8 mouse cellular contexts compared by ENCODE assay signal in the genomic region with DNA sequence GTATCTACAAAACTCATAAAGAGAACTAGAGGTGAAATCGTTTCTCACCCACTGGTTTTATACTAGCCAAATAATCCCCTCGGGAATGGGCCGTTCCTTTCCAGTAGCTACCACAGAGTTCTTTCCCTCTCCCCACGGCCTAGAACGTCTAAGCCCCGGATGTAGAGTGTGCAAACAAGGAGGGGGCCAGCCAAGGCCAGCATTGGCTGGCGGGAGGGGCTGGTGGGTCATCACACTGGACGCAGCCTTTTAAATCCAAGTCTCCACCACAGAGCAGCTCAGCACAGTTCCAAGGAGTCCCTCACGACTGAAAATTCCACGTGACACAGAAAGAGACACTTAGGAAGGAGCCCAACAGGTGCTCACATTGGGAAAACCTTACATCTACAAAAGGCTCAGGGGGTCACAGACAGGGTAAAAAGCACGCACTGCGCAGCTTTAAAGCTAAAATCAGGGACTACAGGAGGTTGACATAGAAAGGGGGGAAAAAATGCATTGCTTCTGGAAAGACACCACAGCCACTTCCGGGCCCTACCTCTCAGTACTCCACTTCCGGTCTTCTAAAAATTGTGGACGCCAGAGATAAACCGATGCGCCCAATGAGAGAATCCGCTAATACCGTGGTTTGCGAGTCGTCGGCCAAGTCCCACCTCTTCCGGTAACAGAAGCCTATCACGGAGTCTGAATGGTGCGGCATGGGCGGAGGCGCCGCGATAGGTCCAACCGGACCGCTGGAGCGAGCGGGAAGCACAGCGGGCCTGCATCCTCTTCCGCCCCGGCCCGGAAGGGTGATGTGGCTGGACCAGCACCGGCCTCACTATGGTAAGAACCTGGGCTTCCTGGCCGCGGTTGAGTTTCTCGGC. TPM values are rescaled to one million over a fixed set of nuclear protein-coding genes. Genes with fewer than 3 reads are reported as not detected.
DNase-seq lines count a peak whose midpoint lies in the region; ATAC-seq and TF ChIP-seq lines count a peak whose summit lies in the region.

A gene (plus strand): TSS at position 162 of the 863 bp plus-strand sequence.
A gene (minus strand): TSS at position 647 of the 863 bp plus-strand sequence.

- no peak for TF ChIP-seq CTCF in bone marrow, adult 2 months (IDR thresholded peaks at IDR 0.05; ENCODE audit: control insufficient read depth, insufficient read depth, low read length)
- TF ChIP-seq CTCF in midbrain, postnatal 0 days (IDR thresholded peaks at IDR 0.05): no peak

- peak within 1 kb of the TSS; percentile 89 for H3K4me2 ChIP-seq in embryonic facial prominence, embryonic 15.5 days (replicated peaks)
- peak within 1 kb of the TSS; percentile 72 for H3K4me2 ChIP-seq in limb, embryonic 14.5 days (replicated peaks; ENCODE audit: low read depth, low read length, severe bottlenecking)
- H3K4me2 ChIP-seq in midbrain, postnatal 0 days (ENCODE audit: low read depth, low read length, poor library complexity, severe bottlenecking): peak within 1 kb of the TSS; percentile 71

- peak within 1 kb of the TSS; percentile 99 for H3K4me3 ChIP-seq in bone marrow, adult 2 months (replicated peaks; ENCODE audit: control insufficient read depth, low read depth, low read length)
- peak within 1 kb of the TSS; percentile 94 for H3K4me3 ChIP-seq in embryonic facial prominence, embryonic 15.5 days (replicated peaks)
- peak within 1 kb of the TSS; percentile 67 for H3K4me3 ChIP-seq in limb, embryonic 14.5 days (replicated peaks; ENCODE audit: low read length)
- H3K4me3 ChIP-seq in midbrain, postnatal 0 days (ENCODE audit: low read depth, low read length): peak within 1 kb of the TSS; percentile 86

- peak; percentile 99 for DNase-seq in 416B (ENCODE audit: low read depth)
- DNase-seq in heart, adult 8-10 months (ENCODE audit: low spot score): peak; percentile 99
- DNase-seq in kidney, adult 9 months: peak; percentile 99
- DNase-seq in limb, embryonic 14.5 days (ENCODE audit: low spot score): peak; percentile 99
- DNase-seq in midbrain, postnatal 0 days (ENCODE audit: low spot score): peak; percentile 99
- peak; percentile 81 to 86 for DNase-seq in spleen, postnatal 14 days (ENCODE audit: low spot score in 2 of 2)

- TF ChIP-seq POLR2A in bone marrow, adult 2 months (IDR thresholded peaks at IDR 0.05; ENCODE audit: borderline replicate concordance, control insufficient read depth, low read depth, low read length): peak; percentile 63; the same call in 1 of the 2 replicates
- TF ChIP-seq POLR2A in limb, embryonic 14.5 days (IDR thresholded peaks at IDR 0.05; ENCODE audit: borderline replicate concordance, extremely low read depth, insufficient read depth, insufficient read length): 0 out of 2 replicates have a peak, but pooled peaks have one; percentile 58

- H3K36me3 ChIP-seq in embryonic facial prominence, embryonic 15.5 days: no peaks in the 10 kb centered on the region
- H3K36me3 ChIP-seq in limb, embryonic 14.5 days (ENCODE audit: control insufficient read depth, insufficient read depth, low read length): peaks cover 6% of the 10 kb centered on the region; the same call in 1 of the 2 replicates
- H3K36me3 ChIP-seq in midbrain, postnatal 0 days (ENCODE audit: insufficient read depth, low read length): no peaks in the 10 kb centered on the region

- peak within 1 kb of the TSS; percentile 76 for H3K27ac ChIP-seq in bone marrow, adult 2 months (ENCODE audit: control insufficient read depth, insufficient read depth, low read depth, low read length, poor library complexity)
- peak within 1 kb of the TSS; percentile 93 for H3K27ac ChIP-seq in embryonic facial prominence, embryonic 15.5 days (replicated peaks)
- peak within 1 kb of the TSS; percentile 74 for H3K27ac ChIP-seq in limb, embryonic 14.5 days (replicated peaks; ENCODE audit: low read depth, low read length)
- peak within 1 kb of the TSS; percentile 81 for H3K27ac ChIP-seq in midbrain, postnatal 0 days (ENCODE audit: low read depth, low read length)

- peak within 1 kb of the TSS; percentile 91 for H3K9ac ChIP-seq in embryonic facial prominence, embryonic 15.5 days
- H3K9ac ChIP-seq in limb, embryonic 14.5 days (ENCODE audit: low read depth, low read length, severe bottlenecking): peak within 1 kb of the TSS; percentile 79
- peak within 1 kb of the TSS; percentile 91 for H3K9ac ChIP-seq in midbrain, postnatal 0 days (replicated peaks; ENCODE audit: low read length, poor library complexity, severe bottlenecking)

- no peaks in the 10 kb centered on the region for H3K9me3 ChIP-seq in embryonic facial prominence, embryonic 15.5 days (replicated peaks)
- H3K9me3 ChIP-seq in limb, embryonic 14.5 days (ENCODE audit: control insufficient read depth, low read length): no peaks in the 10 kb centered on the region
- no peaks in the 10 kb centered on the region for H3K9me3 ChIP-seq in midbrain, postnatal 0 days (ENCODE audit: low read length)

- ATAC-seq in embryonic facial prominence, embryonic 15.5 days (ENCODE audit: insufficient number of reproducible peaks, low FRiP score, low TSS enrichment, low read depth): peak; percentile 100
- ATAC-seq in limb, embryonic 14.5 days (ENCODE audit: low FRiP score, low read depth): peak; percentile 99
- ATAC-seq in midbrain, postnatal 0 days (ENCODE audit: low FRiP score): peak; percentile 100

- H3K4me1 ChIP-seq in bone marrow, adult 2 months (ENCODE audit: control insufficient read depth, insufficient read depth, low read length): no peaks in the 10 kb centered on the region
- no peaks in the 10 kb centered on the region for H3K4me1 ChIP-seq in embryonic facial prominence, embryonic 15.5 days
- H3K4me1 ChIP-seq in limb, embryonic 14.5 days (ENCODE audit: control insufficient read depth, insufficient read depth, low read length): peaks cover 2% of the 10 kb centered on the region; the same call in 1 of the 2 replicates
- H3K4me1 ChIP-seq in midbrain, postnatal 0 days (ENCODE audit: insufficient read depth, low read length): peaks cover 3% of the 10 kb centered on the region; the same call in 1 of the 2 replicates

- no peaks in the 10 kb centered on the region for H3K27me3 ChIP-seq in embryonic facial prominence, embryonic 15.5 days
- no peaks in the 10 kb centered on the region for H3K27me3 ChIP-seq in limb, embryonic 14.5 days (ENCODE audit: control insufficient read depth, insufficient read depth, low read length)
- H3K27me3 ChIP-seq in midbrain, postnatal 0 days (ENCODE audit: insufficient read depth, low read length): no peaks in the 10 kb centered on the region

- WGBS in bone marrow, adult 2 months: 2% methylated on average over 41 of the region's 41 CpGs
- 3% methylated on average over 41 of the region's 41 CpGs for WGBS in embryonic facial prominence, embryonic 15.5 days
- WGBS in limb, embryonic 14.5 days: 1% methylated on average over 41 of the region's 41 CpGs
- 1% methylated on average over 41 of the region's 41 CpGs for WGBS in midbrain, postnatal 0 days

RNA-seq across cellular contexts. Expression of the first gene that starts in this region (rescaled TPM):
- polyA plus RNA-seq in bone marrow, adult 2 months (2011; ENCODE audit: insufficient read depth, insufficient read length, low replicate concordance, missing spikeins): 10.9 and 18.4 TPM in 2 replicates
- 64.4 and 66.1 TPM in 2 replicates for polyA plus RNA-seq in embryonic facial prominence, embryonic 15.5 days (2015; fragmentation: Nextera tagmentation; extraction: Ambion mirVana)
- total RNA-seq in heart, adult 8-10 months (2022): 1 to 10 TPM; 4.6 to 6.4 (median 5.6) TPM
- 21.9 and 23.1 TPM in 2 replicates for polyA plus RNA-seq in limb, embryonic 14.5 days (2012; rRNA removed)
- 89.3 and 91.7 TPM in 2 replicates for polyA plus RNA-seq in limb, embryonic 14.5 days (2014; fragmentation: Nextera tagmentation; extraction: Ambion mirVana)
- total RNA-seq in midbrain, postnatal 0 days (2014; rRNA removed): 26.9 and 32.6 TPM in 2 replicates
- polyA plus RNA-seq in midbrain, postnatal 0 days (2015; fragmentation: Nextera tagmentation; extraction: Ambion mirVana): 31.2 and 35.3 TPM in 2 replicates

RNA-seq across cellular contexts. Expression of the second gene that starts in this region (rescaled TPM):
- 4.1 and 4.5 TPM in 2 replicates for polyA plus RNA-seq in bone marrow, adult 2 months (2011; ENCODE audit: insufficient read depth, insufficient read length, low replicate concordance, missing spikeins)
- 11.3 and 13.7 TPM in 2 replicates for polyA plus RNA-seq in embryonic facial prominence, embryonic 15.5 days (2015; fragmentation: Nextera tagmentation; extraction: Ambion mirVana)
- total RNA-seq in heart, adult 8-10 months (2022): 10 to 100 TPM in 2 of 4 experiments, 1 to 10 TPM in 2; 7.7 to 17.3 (median 10.2) TPM
- 4.2 and 6.2 TPM in 2 replicates for polyA plus RNA-seq in limb, embryonic 14.5 days (2012; rRNA removed)
- polyA plus RNA-seq in limb, embryonic 14.5 days (2014; fragmentation: Nextera tagmentation; extraction: Ambion mirVana): 10.3 and 11.4 TPM in 2 replicates
- 14.7 and 16.6 TPM in 2 replicates for total RNA-seq in midbrain, postnatal 0 days (2014; rRNA removed)
- polyA plus RNA-seq in midbrain, postnatal 0 days (2015; fragmentation: Nextera tagmentation; extraction: Ambion mirVana): 16.5 and 19.1 TPM in 2 replicates

Comparison
In these comparisons a context has a peak if more than half of its experiments do, and no peak if none do; other contexts are left out.
1. Peak in every context shown above with its lines: DNase-seq, ATAC-seq, H3K4me3 ChIP-seq and H3K27ac ChIP-seq.